Mouse (Mus musculus) midbrain, embryonic 14.5 days (tissue): ENCODE results near the gene Ip6k3. TPM values are rescaled to one million over a fixed set of nuclear protein-coding genes. Genes with fewer than 3 reads are reported as not detected.

Experiments used
- ATAC-seq: fragments of 200-750 bp; cut with Nextera tagmentation; 2 replicates; pipeline ENCODE4 v1.8.0; 2017; ENCODE audit warnings: moderate number of reproducible peaks, moderate library complexity; ENCODE audit not compliant: low FRiP score, low TSS enrichment
- DNase-seq: peaks from one replicate; pipeline ENCODE4 v3.0.0-alpha.2; 2015
- H3K27ac ChIP-seq: fragments of 300-500 bp; sonication (generic); replicated peaks from 2 replicates; pipeline ENCODE4 v1.5.1; 2014; ENCODE audit warnings: mild to moderate bottlenecking, low read depth, low read length, moderate library complexity
- H3K27me3 ChIP-seq: fragments of 300-500 bp; sonication (generic); 2 replicates; pipeline ENCODE4 v1.6.1; 2014; ENCODE audit warnings: low read length, control low read depth, mixed read lengths; ENCODE audit not compliant: control insufficient read depth, insufficient read depth
- H3K36me3 ChIP-seq: fragments of 300-500 bp; sonication (generic); 2 replicates; pipeline ENCODE4 v1.6.1; 2014; ENCODE audit warnings: low read length, control low read depth; ENCODE audit not compliant: control insufficient read depth, insufficient read depth
- H3K4me1 ChIP-seq: fragments of 300-500 bp; sonication (generic); 2 replicates; pipeline ENCODE4 v1.6.1; 2014; ENCODE audit warnings: mild to moderate bottlenecking, antibody characterized with exemption, low read length, control low read depth; ENCODE audit not compliant: control insufficient read depth, insufficient read depth
- H3K4me2 ChIP-seq: fragments of 300-500 bp; sonication (generic); 2 replicates; pipeline ENCODE4 v1.6.1; 2014; ENCODE audit warnings: mild to moderate bottlenecking, low read length, moderate library complexity
- H3K4me3 ChIP-seq: fragments of 300-500 bp; sonication (generic); replicated peaks from 2 replicates; pipeline ENCODE4 v1.5.1; 2014; ENCODE audit warnings: low read depth, low read length
- H3K9ac ChIP-seq: fragments of 300-500 bp; sonication (generic); replicated peaks from 2 replicates; pipeline ENCODE4 v1.6.1; 2014; ENCODE audit warnings: mild to moderate bottlenecking, low read length, moderate library complexity
- H3K9me3 ChIP-seq: fragments of 300-500 bp; sonication (generic); 2 replicates; pipeline ENCODE4 v1.6.1; 2016; ENCODE audit warnings: low read length, control low read depth, mixed read lengths; ENCODE audit not compliant: control insufficient read depth
- WGBS: fragments of 180-500 bp; shearing (Covaris S2); extraction: QIAGEN DNeasy Blood & Tissue Kit; methylation state at CpG from one replicate; pipeline ENCODE4 v1.1.7; 2014; 5-methylcytosine and 5-hydroxymethylcytosine counted together
- polyA plus RNA-seq: library from polyadenylated mRNA; unstranded; fragments of >200 nt; fragmentation: Nextera tagmentation; extraction: Ambion mirVana; gene quantifications from 2 replicates; pipeline ENCODE4 v1.2.1, GENCODE M21; 2014

Ip6k3 gene
- polyA plus RNA-seq, 1 experiment from 2014 or later: 0.20 TPM

DNA sequence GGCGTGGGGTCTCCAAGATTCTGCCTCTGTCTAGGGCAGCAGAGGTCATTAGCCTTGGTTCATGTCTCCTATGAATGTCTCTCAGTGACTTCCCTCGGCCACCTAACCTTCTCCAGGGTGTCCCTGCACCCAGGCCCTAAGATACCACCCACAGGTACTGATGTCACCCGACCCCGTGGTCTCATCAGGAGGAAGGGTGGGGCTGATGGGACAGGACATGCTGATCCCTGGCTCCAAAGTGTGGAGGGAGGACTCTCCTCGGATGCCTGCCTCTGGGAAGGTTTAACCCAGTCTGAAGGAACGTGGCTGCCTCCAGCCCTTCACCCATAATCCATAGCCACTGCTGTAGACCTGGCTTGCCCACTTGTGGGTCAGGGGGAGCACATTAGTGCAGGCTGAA lies 694 bp downstream of the Ip6k3 start:
- Histone ChIP-seq H3K36me3 (no peaks in the 10 kb centered on the region), H3K27me3 (no peaks in the 10 kb centered on the region), H3K4me1 (no peaks in the 10 kb centered on the region), H3K9ac (no peak overlapping the region), H3K9me3 (no peaks in the 10 kb centered on the region), H3K4me2 (no peak overlapping the region), H3K4me3 (no peak overlapping the region), H3K27ac (no peak overlapping the region)
- no peak for DNase-seq
- no peak for ATAC-seq
- WGBS: 66% methylated on average over 6 of the region's 6 CpGs

DNA sequence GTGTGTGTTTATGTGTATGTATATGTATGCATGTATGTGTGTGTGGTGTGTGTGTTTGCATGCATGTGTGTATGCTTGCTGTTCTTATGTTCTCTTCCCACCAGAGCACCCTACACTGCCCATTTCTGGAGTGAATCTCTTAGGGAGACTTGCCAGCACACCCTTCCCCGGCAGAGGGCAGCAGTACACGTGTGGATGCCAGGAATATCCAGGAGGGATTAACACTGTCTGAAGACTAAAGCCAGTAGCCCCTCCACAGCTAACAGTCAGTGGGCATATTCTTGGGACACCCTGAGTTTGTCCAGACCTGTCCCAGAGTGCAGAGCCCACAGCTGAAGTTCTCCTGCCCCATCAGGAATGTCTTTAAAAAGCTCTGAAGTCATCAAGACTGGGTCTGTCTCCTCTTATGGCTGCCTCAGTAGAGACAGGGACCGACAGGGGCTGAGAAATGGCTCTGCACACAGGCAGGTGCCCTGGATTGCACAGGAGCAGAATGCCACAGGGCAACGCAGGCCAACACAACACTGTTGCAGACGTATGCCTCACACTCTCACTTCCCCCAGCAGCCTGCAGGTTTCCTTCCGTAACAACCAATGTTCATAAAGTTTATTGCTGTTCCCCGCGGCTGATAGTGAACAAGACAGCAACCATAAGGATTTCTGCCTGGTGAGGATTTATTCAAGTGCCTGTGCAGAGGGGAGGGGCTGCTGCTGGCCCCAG lies 2.4 kb downstream of the Ip6k3 start:
- ATAC-seq: no peak
- Histone ChIP-seq H3K4me3 (no peak overlapping the region), H3K9me3 (no peaks in the 10 kb centered on the region), H3K27me3 (no peaks in the 10 kb centered on the region), H3K9ac (no peak overlapping the region), H3K36me3 (no peaks in the 10 kb centered on the region), H3K27ac (no peak overlapping the region), H3K4me2 (no peak overlapping the region), H3K4me1 (no peaks in the 10 kb centered on the region)
- WGBS: 72% methylated on average over 8 of the region's 8 CpGs
- peak; percentile 85 for DNase-seq

- DNase-seq (no peak), ATAC-seq (no peak)
These were observed 6.7 kb downstream of the Ip6k3 start for GRCm38 (mm10) chr17:27160905-27161304.

DNA sequence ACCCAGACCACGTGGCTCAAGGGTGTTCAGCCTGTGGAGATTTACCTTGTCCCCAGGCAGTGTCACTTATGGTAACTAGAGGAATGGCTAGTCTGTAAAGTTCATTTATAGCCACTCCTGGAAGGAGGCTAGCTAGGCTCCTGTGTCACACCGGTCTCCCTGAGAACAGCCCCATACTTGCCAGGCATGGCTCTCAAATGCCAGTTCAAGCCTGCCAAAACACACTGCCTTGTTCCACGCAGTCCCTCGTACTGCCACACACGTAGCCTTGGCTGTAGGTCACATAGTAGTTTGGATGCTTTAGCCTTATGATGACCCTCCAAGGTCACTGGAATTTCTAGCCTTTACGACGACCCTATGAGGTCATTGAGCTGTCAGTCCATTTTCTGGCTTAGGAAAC lies 8.4 kb downstream of the Ip6k3 start:
- DNase-seq: no peak
- ATAC-seq: no peak
- H3K4me2 ChIP-seq: no peak overlapping the region
- no peak overlapping the region for H3K27ac ChIP-seq
- WGBS: 83% methylated on average over 7 of the region's 7 CpGs
- no peaks in the 10 kb centered on the region for H3K27me3 ChIP-seq
- H3K9me3 ChIP-seq: no peaks in the 10 kb centered on the region
- no peak overlapping the region for H3K9ac ChIP-seq
- no peaks in the 10 kb centered on the region for H3K36me3 ChIP-seq
- H3K4me1 ChIP-seq: no peaks in the 10 kb centered on the region
- no peak overlapping the region for H3K4me3 ChIP-seq

More at GRCm38 (mm10) chr17:27160905-27161304, 6.7 kb downstream of the Ip6k3 start:
- Histone ChIP-seq H3K4me3 (no peak overlapping the region), H3K9ac (no peak overlapping the region), H3K36me3 (no peaks in the 10 kb centered on the region), H3K27ac (no peak overlapping the region), H3K9me3 (no peaks in the 10 kb centered on the region), H3K27me3 (no peaks in the 10 kb centered on the region), H3K4me2 (no peak overlapping the region), H3K4me1 (no peaks in the 10 kb centered on the region)
- WGBS: 86% methylated on average over 4 of the region's 4 CpGs

DNA sequence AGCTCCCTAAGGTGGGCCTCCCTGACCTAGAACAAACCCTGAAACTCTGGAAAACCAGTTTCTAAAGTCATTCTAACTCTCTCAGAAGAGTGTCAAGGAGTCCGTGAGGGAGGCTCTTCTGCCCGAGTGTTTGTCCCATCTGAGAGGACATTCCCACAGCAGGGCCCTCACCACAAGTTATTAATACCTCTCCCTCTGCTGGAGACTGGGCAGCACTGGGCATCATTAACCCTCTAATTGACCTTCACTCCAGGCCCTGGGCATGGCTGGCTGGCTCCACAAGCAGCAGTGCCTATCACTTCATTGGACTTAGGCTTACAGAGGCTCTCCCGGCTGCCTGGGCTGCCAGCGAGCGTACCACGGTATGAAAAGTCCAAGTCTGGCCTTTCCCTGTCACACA lies 9.2 kb downstream of the Ip6k3 start:
- DNase-seq: no peak
- no peak for ATAC-seq
- Histone ChIP-seq H3K9me3 (no peaks in the 10 kb centered on the region), H3K9ac (no peak overlapping the region), H3K4me3 (no peak overlapping the region), H3K4me2 (no peak overlapping the region), H3K27ac (no peak overlapping the region), H3K4me1 (peaks cover 3% of the 10 kb centered on the region; the same call in 1 of the 2 replicates), H3K27me3 (no peaks in the 10 kb centered on the region), H3K36me3 (no peaks in the 10 kb centered on the region)
- WGBS: 80% methylated on average over 6 of the region's 6 CpGs

- H3K4me3 ChIP-seq: no peak overlapping the region
- no peak overlapping the region for H3K27ac ChIP-seq
- H3K9ac ChIP-seq: no peak overlapping the region
- no peaks in the 10 kb centered on the region for H3K27me3 ChIP-seq
- no peaks in the 10 kb centered on the region for H3K36me3 ChIP-seq
- no peaks in the 10 kb centered on the region for H3K9me3 ChIP-seq
- DNase-seq: no peak
- no peak overlapping the region for H3K4me2 ChIP-seq
- no peak for ATAC-seq
- H3K4me1 ChIP-seq: peaks cover 3% of the 10 kb centered on the region; the same call in 1 of the 2 replicates
- WGBS: 77% methylated on average over 8 of the region's 8 CpGs
These were observed 11.8 kb downstream of the Ip6k3 start for GRCm38 (mm10) chr17:27155752-27156151.

DNA sequence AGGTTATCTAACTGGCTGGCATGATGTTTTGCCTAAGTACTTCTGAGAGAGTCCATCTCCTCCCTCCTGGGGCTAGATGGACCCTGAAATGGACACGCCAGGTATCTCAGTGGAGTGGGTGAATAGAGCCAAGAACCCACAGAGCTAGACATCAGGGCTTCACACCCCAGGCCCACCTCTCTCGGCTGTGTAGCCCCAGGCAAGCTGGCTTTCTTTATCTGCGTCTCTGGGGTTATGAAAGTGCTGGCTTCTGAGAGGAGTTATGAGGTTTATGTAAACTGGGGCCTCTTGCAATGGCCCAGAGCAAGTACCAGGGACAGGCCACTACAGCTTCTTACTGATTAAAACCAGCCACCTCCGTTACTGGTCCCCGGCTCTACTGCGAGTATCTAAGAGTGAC lies 12.7 kb downstream of the Ip6k3 start:
- DNase-seq: no peak
- no peak for ATAC-seq
- Histone ChIP-seq H3K4me2 (no peak overlapping the region), H3K4me3 (no peak overlapping the region), H3K4me1 (peaks cover 3% of the 10 kb centered on the region; the same call in 1 of the 2 replicates), H3K36me3 (no peaks in the 10 kb centered on the region), H3K27me3 (no peaks in the 10 kb centered on the region), H3K27ac (no peak overlapping the region), H3K9ac (no peak overlapping the region), H3K9me3 (no peaks in the 10 kb centered on the region)
- WGBS: 77% methylated on average over 6 of the region's 6 CpGs

DNA sequence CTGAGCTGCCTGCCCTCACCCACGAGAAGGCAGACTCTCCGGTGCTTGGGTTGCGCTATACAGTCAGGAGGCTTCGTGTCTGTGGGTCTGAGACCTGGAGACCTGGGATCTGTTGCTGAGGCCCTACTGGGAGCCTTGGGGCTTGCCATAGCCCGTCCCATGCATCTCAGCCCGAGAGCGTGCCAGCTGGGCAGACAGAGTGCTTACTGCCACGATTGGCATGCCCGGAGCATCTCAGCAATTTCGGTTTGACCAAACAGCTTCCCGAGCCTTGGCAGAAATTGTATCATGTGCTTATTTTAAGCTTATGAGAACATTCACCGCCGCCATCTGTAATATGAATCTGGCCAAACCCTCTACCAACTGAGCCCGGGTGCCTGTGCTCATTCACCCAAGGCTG lies 13.3 kb downstream of the Ip6k3 start:
- Histone ChIP-seq H3K4me3 (no peak overlapping the region), H3K27me3 (no peaks in the 10 kb centered on the region), H3K9ac (no peak overlapping the region), H3K36me3 (no peaks in the 10 kb centered on the region), H3K9me3 (no peaks in the 10 kb centered on the region), H3K4me2 (no peak overlapping the region), H3K4me1 (peaks cover 5% of the 10 kb centered on the region), H3K27ac (0 out of 2 replicates have a peak overlapping the region, but pooled peaks have one; percentile 9)
- DNase-seq: no peak
- no peak for ATAC-seq
- WGBS: 89% methylated on average over 14 of the region's 14 CpGs

DNA sequence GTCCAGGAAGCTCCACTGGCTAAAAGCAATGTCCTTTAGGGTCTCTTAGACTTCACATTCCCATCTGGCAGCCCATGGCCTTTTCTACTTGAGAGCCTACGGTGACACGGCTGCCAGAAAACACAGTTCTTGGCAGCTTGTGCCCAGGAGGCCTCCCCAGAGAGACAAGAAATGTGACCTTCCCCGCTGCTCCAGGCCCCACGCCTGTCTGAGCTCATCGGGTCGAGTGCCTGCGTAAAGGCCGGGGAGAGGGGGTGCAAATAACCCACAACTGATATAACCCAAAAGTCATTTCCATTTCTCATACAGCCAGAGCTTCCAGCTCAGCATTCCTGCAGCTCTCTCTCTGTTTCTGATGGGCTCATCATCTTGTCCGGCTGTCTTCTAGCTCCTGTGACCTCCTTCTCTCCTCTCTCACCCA lies 13.8 kb downstream of the Ip6k3 start:
- Histone ChIP-seq H3K9ac (no peak overlapping the region), H3K27ac (0 out of 2 replicates have a peak overlapping the region, but pooled peaks have one; percentile 9), H3K36me3 (no peaks in the 10 kb centered on the region), H3K4me1 (peaks cover 9% of the 10 kb centered on the region), H3K4me3 (no peak overlapping the region), H3K9me3 (no peaks in the 10 kb centered on the region), H3K27me3 (no peaks in the 10 kb centered on the region), H3K4me2 (no peak overlapping the region)
- ATAC-seq: no peak
- DNase-seq: no peak
- 62% methylated on average over 9 of the region's 9 CpGs for WGBS
